Mouse (Mus musculus): ENCODE measurements around the gene Gm26657. TPM values are rescaled to one million over a fixed set of nuclear protein-coding genes. Genes with fewer than 3 reads are reported as not detected.
A peak's percentile ranks its signal among the peaks of the same experiment; 100 is the strongest.

Gm26657 gene
- total RNA-seq, 1 experiment from 2014 or later: not detected

DNA sequence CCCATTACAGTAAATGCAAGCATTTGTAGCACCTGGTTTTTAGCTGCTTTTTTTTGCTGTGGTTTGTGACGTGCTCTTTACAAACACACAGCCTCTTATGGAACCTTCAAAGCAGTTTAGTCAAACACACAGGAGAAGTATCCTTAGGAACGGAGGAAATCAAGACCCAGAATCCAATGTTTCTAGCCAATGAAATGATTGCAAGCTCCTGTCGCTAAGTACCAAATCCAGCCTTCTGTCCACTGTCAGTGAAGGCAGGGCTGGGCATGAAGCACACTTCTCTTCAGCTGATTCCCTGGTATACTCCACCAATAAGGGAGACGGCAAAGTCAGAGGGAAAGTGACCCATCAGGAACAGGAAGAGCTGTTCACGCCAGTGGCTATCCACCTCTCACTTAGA is 16.2 kb downstream of the Gm26657 start:
- no peak for ATAC-seq (ENCODE audit: extremely low read depth, insufficient number of reproducible peaks, low FRiP score, poor library complexity, severe bottlenecking)

DNA sequence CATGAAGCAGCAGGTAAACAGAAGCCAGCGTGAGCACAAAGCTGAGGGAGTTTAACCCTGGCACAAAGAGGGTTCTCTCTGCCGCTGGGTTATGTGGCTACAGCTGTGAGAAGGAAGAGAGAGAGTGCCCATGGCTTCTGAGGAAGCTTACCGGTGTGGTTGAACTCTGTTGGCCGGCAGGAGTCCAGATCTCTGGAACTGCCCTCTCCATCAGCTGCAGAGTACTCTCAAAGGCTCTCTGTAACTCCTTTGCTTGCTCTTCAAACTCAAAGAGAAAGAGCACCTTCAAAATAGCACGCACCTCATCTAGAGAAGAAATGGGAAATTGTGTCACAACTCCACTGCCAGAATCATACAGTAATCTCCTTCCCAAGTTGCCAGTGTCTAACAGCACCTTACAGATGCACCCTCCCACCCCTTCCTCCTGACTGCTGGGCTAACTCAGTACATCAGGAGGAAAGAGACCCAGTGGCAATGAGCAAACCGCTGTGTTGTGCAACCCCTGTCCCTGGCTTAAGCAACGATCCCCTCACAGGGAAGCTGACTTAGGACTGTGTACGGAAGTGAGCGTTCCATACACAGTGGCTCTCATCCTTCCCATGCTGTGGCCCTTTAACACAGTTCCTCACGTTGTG is 17.2 kb downstream of the Gm26657 start:
- ATAC-seq (ENCODE audit: extremely low read depth, insufficient number of reproducible peaks, low FRiP score, poor library complexity, severe bottlenecking): peak; percentile 87

- peak; percentile 49; the same call in 1 of the 2 replicates for ATAC-seq (ENCODE audit: extremely low read depth, insufficient number of reproducible peaks, low FRiP score, poor library complexity, severe bottlenecking)
Observed at GRCm38 (mm10) chr4:56757693-56758092, 17.8 kb downstream of the Gm26657 start.

DNA sequence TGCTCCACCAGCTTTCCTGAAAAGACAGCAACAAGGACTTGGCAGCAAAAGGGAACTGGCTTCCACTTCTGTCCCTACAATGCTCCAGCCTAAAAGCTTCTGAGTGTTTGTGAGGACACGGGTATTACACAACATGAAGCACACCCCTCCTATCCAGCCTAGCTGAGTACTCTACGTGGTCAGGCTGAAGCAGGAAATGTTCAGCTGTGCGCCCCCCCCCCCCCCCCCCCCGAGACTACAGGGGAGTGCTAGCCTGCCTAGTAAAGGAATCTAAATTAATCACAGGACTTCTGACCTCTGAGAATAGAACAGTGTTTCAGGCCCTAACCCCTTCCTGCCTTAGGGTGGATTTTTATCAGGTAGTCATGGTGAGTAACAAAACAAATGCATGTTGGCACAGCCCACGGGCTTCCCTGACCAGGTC is 28.0 kb downstream of the Gm26657 start:
- no peak for ATAC-seq (ENCODE audit: extremely low read depth, insufficient number of reproducible peaks, low FRiP score, poor library complexity, severe bottlenecking)

DNA sequence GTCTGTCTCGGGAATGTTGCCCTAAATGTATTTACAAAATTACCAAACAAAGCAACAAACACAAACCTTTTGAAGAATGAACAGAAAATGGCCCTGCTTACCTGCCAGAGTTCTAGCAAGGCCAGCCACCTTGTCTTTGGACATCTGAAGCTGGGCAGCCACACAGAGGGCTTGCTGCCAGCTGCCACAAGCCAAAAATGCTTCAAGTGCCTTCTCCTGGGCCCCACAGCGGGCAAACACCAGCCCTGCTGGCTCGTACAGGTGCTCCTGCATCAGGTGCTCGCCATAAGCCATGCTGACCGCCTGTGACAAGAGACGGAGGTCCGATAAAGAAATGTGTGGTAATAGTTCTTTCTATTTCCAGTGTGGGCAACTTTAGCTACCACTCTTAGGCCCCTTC is 29.0 kb downstream of the Gm26657 start:
- ATAC-seq (ENCODE audit: extremely low read depth, insufficient number of reproducible peaks, low FRiP score, poor library complexity, severe bottlenecking): no peak

DNA sequence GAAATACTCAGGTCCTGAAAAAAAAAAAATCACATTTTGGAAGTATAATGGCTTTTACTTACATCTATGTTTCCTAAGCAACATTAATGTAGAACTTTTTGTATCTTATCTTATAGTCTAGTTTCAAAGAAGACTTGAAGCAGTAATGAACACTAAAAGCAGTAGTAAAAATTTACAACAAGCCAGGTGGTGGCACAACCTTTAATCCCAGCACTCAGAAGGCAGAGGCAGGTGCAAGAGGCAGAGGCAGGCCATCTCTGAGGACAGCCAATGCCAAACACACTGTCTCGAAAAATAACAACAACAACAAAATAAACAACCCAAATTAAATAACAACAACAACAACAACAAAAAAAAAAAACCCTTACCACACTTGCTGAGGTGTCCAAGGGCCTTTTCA is 31.2 kb downstream of the Gm26657 start:
- no peak for ATAC-seq (ENCODE audit: extremely low read depth, insufficient number of reproducible peaks, low FRiP score, poor library complexity, severe bottlenecking)

Other genes starting within 250 kb of the Gm26657 start
- 2.4 and 2.6 TPM in 2 replicates for gene Actl7b, start 1.4 kb downstream of the Gm26657 start, total RNA-seq (2017)
- not detected in 2 replicates for gene Actl7a, start 3.3 kb downstream of the Gm26657 start, total RNA-seq (2017)
- gene Elp1, start 62.3 kb downstream of the Gm26657 start, total RNA-seq (2017): 99.6 and 106 TPM in 2 replicates
- gene Fam206a, start 62.3 kb downstream of the Gm26657 start, total RNA-seq (2017): 5.2 and 6.5 TPM in 2 replicates
- gene Ctnnal1, start 125.1 kb downstream of the Gm26657 start, total RNA-seq (2017): 4.1 and 5.0 TPM in 2 replicates
- 16.8 and 19.0 TPM in 2 replicates for gene Tmem245, start 207.4 kb downstream of the Gm26657 start, total RNA-seq (2017)